Mouse (Mus musculus): ENCODE results near the gene Rho. TPM values are rescaled to one million over a fixed set of nuclear protein-coding genes. Genes with fewer than 3 reads are reported as not detected.

Rho gene
- polyA plus RNA-seq, 1 experiment from 2014 or later, result 0.25 TPM

- Histone ChIP-seq H3K4me3 (ENCODE audit: low read depth, low read length) (no peak overlapping the region), H3K4me2 (replicated peaks; ENCODE audit: low read depth, low read length) (no peak overlapping the region), H3K9me3 (ENCODE audit: control insufficient read depth, low read depth, low read length) (no peaks in the 10 kb centered on the region), H3K27me3 (ENCODE audit: control insufficient read depth, insufficient read depth, low read length) (no peaks in the 10 kb centered on the region), H3K4me1 (ENCODE audit: control insufficient read depth, insufficient read depth, low read length) (peaks cover 26% of the 10 kb centered on the region), H3K9ac (replicated peaks; ENCODE audit: low read depth, low read length) (no peak overlapping the region), H3K27ac (ENCODE audit: low read length) (no peak overlapping the region), H3K36me3 (ENCODE audit: control insufficient read depth, insufficient read depth, low read length) (peaks cover 20% of the 10 kb centered on the region)
- ATAC-seq (ENCODE audit: insufficient number of reproducible peaks, insufficient read depth, low FRiP score, low read depth), result no peak
- 94% methylated on average over 19 of the region's 19 CpGs for WGBS
These were observed 28.8 kb downstream of the Rho start for GRCm38 (mm10) chr6:115960322-115960721.

GRCm38 (mm10) chr6:115961743-115962142, 30.2 kb downstream of the Rho start:
- Histone ChIP-seq H3K36me3 (ENCODE audit: control insufficient read depth, insufficient read depth, low read length) (peaks cover 27% of the 10 kb centered on the region), H3K27ac (ENCODE audit: low read length) (no peak overlapping the region), H3K4me2 (replicated peaks; ENCODE audit: low read depth, low read length) (no peak overlapping the region), H3K27me3 (ENCODE audit: control insufficient read depth, insufficient read depth, low read length) (no peaks in the 10 kb centered on the region), H3K4me1 (ENCODE audit: control insufficient read depth, insufficient read depth, low read length) (peaks cover 21% of the 10 kb centered on the region), H3K4me3 (ENCODE audit: low read depth, low read length) (no peak overlapping the region), H3K9me3 (ENCODE audit: control insufficient read depth, low read depth, low read length) (no peaks in the 10 kb centered on the region), H3K9ac (replicated peaks; ENCODE audit: low read depth, low read length) (no peak overlapping the region)
- WGBS, result 87% methylated on average over 3 of the region's 3 CpGs
- ATAC-seq (ENCODE audit: insufficient number of reproducible peaks, insufficient read depth, low FRiP score, low read depth), result no peak

- Histone ChIP-seq H3K27ac (ENCODE audit: low read length) (no peak overlapping the region), H3K9ac (replicated peaks; ENCODE audit: low read depth, low read length) (no peak overlapping the region), H3K36me3 (ENCODE audit: control insufficient read depth, insufficient read depth, low read length) (peaks cover 27% of the 10 kb centered on the region), H3K4me3 (ENCODE audit: low read depth, low read length) (no peak overlapping the region), H3K27me3 (ENCODE audit: control insufficient read depth, insufficient read depth, low read length) (no peaks in the 10 kb centered on the region), H3K4me2 (replicated peaks; ENCODE audit: low read depth, low read length) (no peak overlapping the region), H3K4me1 (ENCODE audit: control insufficient read depth, insufficient read depth, low read length) (peaks cover 13% of the 10 kb centered on the region), H3K9me3 (ENCODE audit: control insufficient read depth, low read depth, low read length) (no peaks in the 10 kb centered on the region)
- ATAC-seq (ENCODE audit: insufficient number of reproducible peaks, insufficient read depth, low FRiP score, low read depth), result no peak
- 50% methylated on average over 23 of the region's 23 CpGs for WGBS
These were observed 31.0 kb downstream of the Rho start for GRCm38 (mm10) chr6:115962439-115963085.

- Histone ChIP-seq H3K9ac (replicated peaks; ENCODE audit: low read depth, low read length) (no peak overlapping the region), H3K4me3 (ENCODE audit: low read depth, low read length) (no peak overlapping the region), H3K4me2 (replicated peaks; ENCODE audit: low read depth, low read length) (no peak overlapping the region), H3K27me3 (ENCODE audit: control insufficient read depth, insufficient read depth, low read length) (no peaks in the 10 kb centered on the region), H3K9me3 (ENCODE audit: control insufficient read depth, low read depth, low read length) (no peaks in the 10 kb centered on the region), H3K4me1 (ENCODE audit: control insufficient read depth, insufficient read depth, low read length) (peaks cover 5% of the 10 kb centered on the region; the same call in 1 of the 2 replicates), H3K27ac (ENCODE audit: low read length) (no peak overlapping the region), H3K36me3 (ENCODE audit: control insufficient read depth, insufficient read depth, low read length) (peaks cover 35% of the 10 kb centered on the region)
- ATAC-seq (ENCODE audit: insufficient number of reproducible peaks, insufficient read depth, low FRiP score, low read depth), result no peak
- 73% methylated on average over 9 of the region's 9 CpGs for WGBS
These were observed 32.1 kb downstream of the Rho start for GRCm38 (mm10) chr6:115963656-115964055.

GRCm38 (mm10) chr6:115966227-115966966, 34.8 kb downstream of the Rho start:
- 92% methylated on average over 19 of the region's 19 CpGs for WGBS
- ATAC-seq (ENCODE audit: insufficient number of reproducible peaks, insufficient read depth, low FRiP score, low read depth), result no peak
- H3K9me3 ChIP-seq (ENCODE audit: control insufficient read depth, low read depth, low read length), result no peaks in the 10 kb centered on the region
- H3K4me1 ChIP-seq (ENCODE audit: control insufficient read depth, insufficient read depth, low read length), result peaks cover 4% of the 10 kb centered on the region
- H3K9ac ChIP-seq (replicated peaks; ENCODE audit: low read depth, low read length), result no peak overlapping the region
- H3K4me3 ChIP-seq (ENCODE audit: low read depth, low read length), result no peak overlapping the region
- no peak overlapping the region for H3K27ac ChIP-seq (ENCODE audit: low read length)
- H3K4me2 ChIP-seq (replicated peaks; ENCODE audit: low read depth, low read length), result no peak overlapping the region
- H3K27me3 ChIP-seq (ENCODE audit: control insufficient read depth, insufficient read depth, low read length), result no peaks in the 10 kb centered on the region
- peaks cover 21% of the 10 kb centered on the region for H3K36me3 ChIP-seq (ENCODE audit: control insufficient read depth, insufficient read depth, low read length)

GRCm38 (mm10) chr6:115967291-115967880, 35.8 kb downstream of the Rho start:
- Histone ChIP-seq H3K36me3 (ENCODE audit: control insufficient read depth, insufficient read depth, low read length) (peaks cover 18% of the 10 kb centered on the region), H3K4me1 (ENCODE audit: control insufficient read depth, insufficient read depth, low read length) (peaks cover 8% of the 10 kb centered on the region), H3K4me3 (ENCODE audit: low read depth, low read length) (no peak overlapping the region), H3K9ac (replicated peaks; ENCODE audit: low read depth, low read length) (no peak overlapping the region), H3K27ac (ENCODE audit: low read length) (no peak overlapping the region), H3K9me3 (ENCODE audit: control insufficient read depth, low read depth, low read length) (no peaks in the 10 kb centered on the region), H3K4me2 (replicated peaks; ENCODE audit: low read depth, low read length) (no peak overlapping the region), H3K27me3 (ENCODE audit: control insufficient read depth, insufficient read depth, low read length) (no peaks in the 10 kb centered on the region)
- WGBS, result 93% methylated on average over 14 of the region's 15 CpGs
- no peak for ATAC-seq (ENCODE audit: insufficient number of reproducible peaks, insufficient read depth, low FRiP score, low read depth)

- H3K9me3 ChIP-seq (ENCODE audit: control insufficient read depth, low read depth, low read length), result no peaks in the 10 kb centered on the region
- peaks cover 13% of the 10 kb centered on the region for H3K4me1 ChIP-seq (ENCODE audit: control insufficient read depth, insufficient read depth, low read length)
- no peak overlapping the region for H3K4me2 ChIP-seq (replicated peaks; ENCODE audit: low read depth, low read length)
- H3K27ac ChIP-seq (ENCODE audit: low read length), result no peak overlapping the region
- H3K9ac ChIP-seq (replicated peaks; ENCODE audit: low read depth, low read length), result no peak overlapping the region
- no peaks in the 10 kb centered on the region for H3K27me3 ChIP-seq (ENCODE audit: control insufficient read depth, insufficient read depth, low read length)
- peaks cover 16% of the 10 kb centered on the region; the same call in 1 of the 2 replicates for H3K36me3 ChIP-seq (ENCODE audit: control insufficient read depth, insufficient read depth, low read length)
- ATAC-seq (ENCODE audit: insufficient number of reproducible peaks, insufficient read depth, low FRiP score, low read depth), result no peak
- no peak overlapping the region for H3K4me3 ChIP-seq (ENCODE audit: low read depth, low read length)
- 79% methylated on average over 5 of the region's 5 CpGs for WGBS
These were observed 36.5 kb downstream of the Rho start for GRCm38 (mm10) chr6:115968086-115968485.

GRCm38 (mm10) chr6:115968700-115969099, 37.2 kb downstream of the Rho start:
- WGBS, result 81% methylated on average over 6 of the region's 6 CpGs
- Histone ChIP-seq H3K27ac (ENCODE audit: low read length) (no peak overlapping the region), H3K4me2 (replicated peaks; ENCODE audit: low read depth, low read length) (no peak overlapping the region), H3K9me3 (ENCODE audit: control insufficient read depth, low read depth, low read length) (no peaks in the 10 kb centered on the region), H3K36me3 (ENCODE audit: control insufficient read depth, insufficient read depth, low read length) (peaks cover 16% of the 10 kb centered on the region; the same call in 1 of the 2 replicates), H3K4me3 (ENCODE audit: low read depth, low read length) (no peak overlapping the region), H3K4me1 (ENCODE audit: control insufficient read depth, insufficient read depth, low read length) (peaks cover 13% of the 10 kb centered on the region), H3K27me3 (ENCODE audit: control insufficient read depth, insufficient read depth, low read length) (no peaks in the 10 kb centered on the region), H3K9ac (replicated peaks; ENCODE audit: low read depth, low read length) (no peak overlapping the region)
- no peak for ATAC-seq (ENCODE audit: insufficient number of reproducible peaks, insufficient read depth, low FRiP score, low read depth)
